Mouse (Mus musculus): ENCODE data around the gene D430041D05Rik. TPM values are rescaled to one million over a fixed set of nuclear protein-coding genes. Genes with fewer than 3 reads are reported as not detected.
"Not testable (repeated sequence)": the region's sequence is repeated elsewhere in the genome, so short reads cannot be mapped to it uniquely, and the experiment has no call there.

Gene D430041D05Rik
- total RNA-seq, 2 experiments from 2014 or later, result 88.8 to 99.4 TPM

GRCm38 (mm10) chr2:104128803-104129531 is 281.8 kb downstream of the D430041D05Rik start:
- DNase-seq (ENCODE audit: low spot score in 2 of 2), result no peak

DNA sequence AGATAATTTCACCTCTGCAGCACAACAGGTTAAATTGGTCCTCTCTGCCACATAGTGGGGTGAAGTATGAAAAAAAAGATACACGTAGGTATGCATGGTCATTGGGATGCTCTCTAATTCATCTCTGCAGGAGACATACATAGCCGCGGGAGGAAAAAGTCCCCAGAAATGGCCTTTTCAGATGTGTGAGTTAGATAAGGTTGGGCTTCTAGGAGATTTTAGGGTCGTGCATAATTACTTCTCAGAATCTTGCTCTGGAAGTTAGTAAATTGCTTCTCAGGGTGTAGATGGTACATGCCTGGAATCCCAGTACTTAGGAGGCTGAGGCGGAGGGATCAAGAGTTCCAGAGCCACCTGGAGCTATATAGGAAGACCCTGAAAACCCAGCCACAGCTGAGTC is 286.7 kb downstream of the D430041D05Rik start:
- DNase-seq (ENCODE audit: low spot score in 2 of 2), result no peak

DNA sequence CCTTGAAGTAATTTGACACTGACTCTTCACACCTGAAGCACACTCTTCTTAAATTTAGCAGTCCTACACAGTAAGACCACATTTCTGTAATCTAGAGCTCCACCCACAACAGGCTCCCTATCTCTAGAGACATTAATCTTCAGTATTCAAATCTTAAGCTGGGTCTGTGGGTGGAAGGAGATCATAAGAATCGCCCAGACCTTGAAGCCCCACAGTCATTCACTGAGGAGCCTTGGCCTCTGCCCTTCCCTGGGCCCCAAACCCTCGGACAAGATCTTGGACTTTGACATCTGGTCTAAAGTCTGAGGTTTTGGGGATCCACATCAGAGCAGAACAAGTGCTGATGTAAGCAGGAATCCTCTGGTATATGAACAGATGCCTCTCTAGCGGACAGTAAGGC is 287.3 kb downstream of the D430041D05Rik start:
- DNase-seq (ENCODE audit: low spot score in 2 of 2), result no peak

- peak; percentile 74 to 81 for DNase-seq (ENCODE audit: low spot score in 2 of 2)
Measured at GRCm38 (mm10) chr2:104122505-104123378, 288.1 kb downstream of the D430041D05Rik start, which contains the start of gene A930018P22Rik. Gene A930018P22Rik, plus strand, starts transcription at chr2:104122769.

DNA sequence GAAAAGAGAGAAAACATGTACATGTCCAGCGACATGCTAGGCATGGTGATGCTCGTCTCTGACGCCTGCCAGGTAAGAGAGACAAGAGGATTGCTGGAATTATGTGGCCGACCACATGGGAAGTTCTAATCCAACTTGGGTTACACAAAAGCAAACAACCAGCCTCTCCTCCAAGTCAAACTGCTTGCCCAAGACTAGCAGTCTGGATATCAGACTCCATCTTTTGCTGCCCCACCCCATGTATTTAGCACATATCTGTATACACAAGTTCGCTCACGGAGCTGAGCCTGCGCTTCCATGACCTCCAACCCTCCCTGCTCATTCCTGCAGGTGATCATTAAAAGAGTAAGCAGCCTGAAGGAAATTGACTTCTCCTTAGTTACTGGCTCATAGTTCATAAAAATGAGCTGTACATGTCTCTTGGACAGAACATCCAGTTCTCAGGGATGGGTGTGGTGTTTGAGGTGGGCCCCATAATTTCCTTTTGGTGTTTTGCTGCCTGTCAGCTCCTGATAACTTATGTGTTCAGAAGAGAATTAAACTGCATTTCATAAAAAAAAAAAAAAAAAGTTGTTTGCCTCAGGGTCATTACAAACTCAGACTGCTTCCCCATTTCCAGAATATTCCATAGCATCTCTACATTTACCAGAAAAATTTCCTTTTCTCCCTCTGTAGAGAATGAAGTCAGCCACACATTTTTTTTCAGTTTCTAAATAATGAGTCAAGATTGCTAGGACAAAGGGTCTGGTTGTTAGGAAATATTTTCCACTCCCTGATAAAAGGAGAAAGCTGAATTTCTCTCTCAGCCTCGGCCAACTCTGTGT is 288.9 kb downstream of the D430041D05Rik start:
- no peak for DNase-seq (ENCODE audit: low spot score in 2 of 2)

GRCm38 (mm10) chr2:104120312-104120711 is 290.5 kb downstream of the D430041D05Rik start:
- no peak for DNase-seq (ENCODE audit: low spot score in 2 of 2)

DNA sequence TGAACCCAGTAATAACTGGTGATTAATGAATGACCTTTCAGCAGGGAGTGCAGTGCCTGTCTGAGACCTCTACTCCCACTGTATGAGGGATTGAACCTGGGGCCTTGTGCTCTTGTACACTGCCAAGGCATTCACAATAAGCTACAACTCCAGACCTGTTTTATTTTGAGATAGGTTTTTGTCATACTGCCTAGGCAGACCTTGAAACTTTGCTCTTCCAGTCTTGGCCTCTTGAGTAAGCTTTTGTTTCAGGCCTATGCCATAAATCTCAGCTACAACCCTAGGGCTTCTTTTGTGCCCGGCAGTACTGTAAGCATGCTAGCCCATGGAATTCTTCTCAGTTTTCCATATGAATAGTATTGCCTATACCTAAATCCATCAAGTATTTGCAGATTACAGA is 291.7 kb downstream of the D430041D05Rik start:
- no peak for DNase-seq (ENCODE audit: low spot score in 2 of 2)

DNA sequence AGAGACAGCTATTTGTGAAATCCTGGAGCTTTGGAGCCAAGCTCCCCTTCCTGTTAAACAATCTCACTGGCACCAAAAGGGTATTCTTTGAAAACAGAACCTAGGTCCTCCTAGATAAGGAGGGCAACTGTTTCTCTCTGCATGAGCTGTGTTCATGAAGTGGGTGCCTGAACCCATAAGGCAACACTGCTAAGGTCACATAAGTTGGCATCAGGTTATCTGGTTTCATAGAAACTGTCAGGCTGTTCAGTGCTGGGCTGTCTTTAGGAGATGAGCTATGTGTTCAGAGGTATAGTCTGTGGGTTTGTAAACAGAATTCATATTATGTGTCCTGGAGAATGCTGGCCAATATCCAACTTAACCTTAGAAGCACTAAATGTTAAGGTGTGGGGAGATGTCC is 293.6 kb downstream of the D430041D05Rik start:
- DNase-seq (ENCODE audit: low spot score in 2 of 2), result not testable (repeated sequence)

DNA sequence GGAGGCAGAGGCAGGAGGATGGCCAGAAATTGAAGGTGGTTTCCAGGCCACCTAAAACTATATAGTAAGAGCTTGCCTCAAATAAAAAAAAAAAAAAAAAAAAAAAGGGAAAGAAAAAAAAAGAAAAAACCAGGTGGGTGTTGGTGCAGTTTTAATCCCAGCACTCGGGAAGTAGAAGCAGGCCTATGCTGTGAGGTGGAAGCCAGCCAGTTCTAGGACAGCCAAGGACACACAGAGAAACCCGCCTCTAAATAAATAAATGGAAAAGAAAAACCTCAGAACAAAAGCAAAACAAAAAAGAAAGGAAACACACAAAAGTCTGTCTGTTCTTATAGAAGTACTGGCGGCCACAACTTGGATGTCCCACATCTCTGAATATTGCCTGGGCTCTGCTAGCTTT is 295.9 kb downstream of the D430041D05Rik start:
- no peak for DNase-seq (ENCODE audit: low spot score in 2 of 2)

DNA sequence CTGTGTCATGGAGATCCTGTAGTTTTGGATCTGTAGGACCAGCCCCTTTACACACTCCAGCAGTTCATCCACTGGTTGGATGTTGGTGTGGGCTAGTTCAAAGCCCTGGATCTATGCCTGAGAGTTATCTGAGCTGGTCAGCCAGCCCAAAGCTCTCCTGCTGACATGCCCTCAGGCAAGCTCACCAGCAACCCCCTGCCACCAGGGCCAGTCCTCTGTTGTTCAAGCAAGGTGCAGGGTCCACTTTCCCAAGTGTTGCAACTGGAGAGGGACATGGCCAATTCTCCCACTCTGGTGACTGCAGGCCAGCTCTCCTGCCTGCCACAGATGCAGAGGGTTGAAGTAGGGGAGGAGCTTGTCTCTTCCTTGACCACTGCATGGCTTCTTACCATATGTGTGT is 297.2 kb downstream of the D430041D05Rik start:
- not testable (repeated sequence) for DNase-seq (ENCODE audit: low spot score in 2 of 2)

DNA sequence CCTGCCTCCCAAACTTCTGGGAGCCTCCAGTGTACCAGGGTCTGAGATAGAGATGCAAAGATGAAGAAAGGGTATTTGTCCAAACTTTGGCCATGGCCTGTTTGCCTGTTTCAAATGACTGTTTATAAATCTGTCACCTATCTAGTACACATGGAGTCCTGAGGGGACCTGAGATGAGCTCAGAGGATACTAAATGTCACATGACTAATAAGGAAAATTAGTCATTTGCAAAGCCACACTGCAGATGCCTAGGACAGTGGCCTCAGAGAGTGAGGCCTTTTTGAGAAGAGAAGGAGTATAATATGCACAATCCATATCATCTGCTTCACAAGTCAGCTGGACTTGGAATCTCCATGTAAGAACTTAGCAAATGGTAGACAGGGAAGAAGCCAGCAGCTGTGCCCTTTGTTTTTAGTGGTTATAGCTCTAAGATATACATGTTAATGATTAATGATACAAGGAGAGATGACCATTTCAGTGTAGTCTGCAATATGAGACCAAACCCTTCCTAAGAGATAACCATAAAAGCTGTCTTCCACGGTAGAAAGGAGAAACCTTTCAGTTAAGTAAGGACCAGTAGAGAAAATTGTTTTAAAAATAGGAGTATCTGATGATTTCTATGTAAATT is 299.5 kb downstream of the D430041D05Rik start:
- DNase-seq (ENCODE audit: low spot score in 2 of 2), result not testable (repeated sequence)

- DNase-seq (ENCODE audit: low spot score in 2 of 2), result no peak
Measured at GRCm38 (mm10) chr2:104110031-104110430, 300.8 kb downstream of the D430041D05Rik start.

- DNase-seq (ENCODE audit: low spot score in 2 of 2), result no peak
Measured at GRCm38 (mm10) chr2:104109528-104109927, 301.3 kb downstream of the D430041D05Rik start.

DNA sequence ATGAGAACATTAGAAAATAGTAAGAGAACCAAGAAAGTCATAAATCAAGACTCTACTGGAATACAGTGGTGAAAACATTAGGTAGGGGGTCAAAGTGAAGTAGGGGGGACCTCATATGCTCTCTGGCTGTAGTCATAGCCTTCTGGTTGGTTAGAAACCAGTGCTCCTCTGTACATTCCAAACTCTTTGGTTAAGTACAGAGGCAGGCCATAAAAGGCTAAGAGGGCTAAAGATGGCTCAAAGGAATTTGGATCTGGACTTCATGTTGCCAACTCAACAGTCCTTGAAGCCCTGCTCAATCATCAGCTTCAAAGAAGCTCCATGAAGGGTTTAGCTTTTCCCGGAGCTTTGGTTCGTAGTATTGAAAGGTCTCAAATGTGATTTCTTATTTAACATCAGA is 301.8 kb downstream of the D430041D05Rik start:
- not testable (repeated sequence) for DNase-seq (ENCODE audit: low spot score in 2 of 2)

DNA sequence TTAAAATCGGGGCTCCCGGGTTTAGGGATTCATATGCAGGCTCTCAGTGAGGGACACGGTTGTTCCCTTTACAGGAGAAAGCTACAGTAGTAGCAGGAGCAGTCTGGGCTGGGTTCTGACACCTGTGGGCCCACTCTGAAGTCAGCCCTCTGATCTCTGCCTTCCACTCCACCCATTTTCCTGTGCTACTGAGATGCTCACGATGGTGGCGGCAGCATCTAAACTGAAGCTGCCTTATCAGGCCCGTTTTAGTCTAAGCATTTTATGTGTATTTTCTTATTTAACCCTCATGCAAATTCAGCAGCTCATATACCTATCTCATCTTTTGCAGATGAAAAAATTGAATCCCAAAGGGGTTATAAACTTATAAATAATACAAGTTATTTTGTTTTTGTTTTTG is 306.0 kb downstream of the D430041D05Rik start:
- DNase-seq (ENCODE audit: low spot score in 2 of 2), result no peak

- DNase-seq (ENCODE audit: low spot score in 2 of 2), result no peak
Measured at GRCm38 (mm10) chr2:104099946-104100345, 310.9 kb downstream of the D430041D05Rik start.

DNA sequence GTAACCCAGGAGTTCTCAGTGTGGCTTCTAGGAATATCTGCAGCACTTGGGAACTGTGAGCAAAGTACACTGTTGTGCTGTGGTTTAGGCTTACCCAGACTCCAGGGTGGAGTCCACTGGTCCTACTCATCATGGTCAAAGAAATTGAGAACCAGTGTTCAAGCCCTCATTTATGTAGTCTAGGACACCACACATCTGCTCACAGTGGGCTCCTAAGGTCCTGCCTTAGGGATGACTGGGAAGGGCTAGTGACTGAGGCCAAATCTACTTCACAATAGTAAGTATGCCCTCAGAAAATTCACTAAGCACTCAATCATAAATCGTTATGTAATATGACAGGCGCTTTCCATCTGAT is 311.6 kb downstream of the D430041D05Rik start:
- DNase-seq (ENCODE audit: low spot score in 2 of 2), result no peak

DNA sequence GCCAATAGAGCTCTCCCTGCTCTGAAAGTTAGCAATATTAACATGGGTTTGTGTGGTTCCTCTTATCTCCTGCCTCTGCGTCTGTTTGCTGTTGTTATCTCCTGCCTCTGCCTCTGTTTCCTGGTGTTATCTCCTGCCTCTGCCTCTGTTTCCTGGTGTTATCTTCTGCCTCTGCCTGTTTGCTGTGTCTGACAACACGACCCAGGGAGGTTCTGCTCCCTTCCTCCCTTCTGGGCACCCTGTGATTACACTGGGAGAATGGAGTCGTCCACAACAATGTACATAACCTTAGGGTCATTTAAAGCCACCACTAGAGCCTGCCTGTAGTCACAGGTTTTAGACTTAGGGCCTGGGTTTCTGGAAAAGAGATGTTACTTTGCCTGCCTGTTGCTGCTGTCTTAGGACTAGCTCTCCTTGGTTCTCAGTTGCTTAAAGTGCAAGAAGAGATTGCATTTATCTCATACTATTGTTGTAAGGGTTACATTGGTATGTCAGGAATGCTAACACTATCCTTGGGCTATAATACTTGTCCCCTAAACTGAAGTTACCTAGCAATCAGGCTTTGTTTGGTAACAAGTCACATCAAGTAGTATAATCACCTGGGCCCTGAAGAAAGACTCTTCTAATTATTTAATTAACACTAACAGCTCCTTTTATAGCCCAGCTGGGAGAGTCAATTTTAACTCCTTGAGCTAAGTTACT is 312.1 kb downstream of the D430041D05Rik start:
- DNase-seq (ENCODE audit: low spot score in 2 of 2), result no peak

DNA sequence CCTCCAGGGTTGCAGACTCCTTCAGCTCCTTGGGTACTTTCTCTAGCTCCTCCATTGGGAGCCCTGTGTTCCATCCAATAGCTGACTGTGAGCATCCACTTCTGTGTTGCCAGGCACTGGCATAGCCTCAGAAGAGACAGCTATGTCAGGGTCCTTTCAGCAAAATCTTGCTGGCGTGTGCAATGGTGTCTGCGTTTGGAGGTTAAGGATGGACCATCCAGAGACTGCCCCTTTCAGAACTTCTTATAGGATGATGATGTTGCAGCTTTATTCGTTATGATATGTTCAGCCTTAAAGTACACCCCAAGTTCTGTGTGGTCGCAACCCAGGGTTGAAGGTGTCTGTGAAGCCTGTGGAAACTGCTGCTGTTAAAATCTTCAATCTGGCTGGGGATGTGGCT is 313.4 kb downstream of the D430041D05Rik start:
- DNase-seq (ENCODE audit: low spot score in 2 of 2), result not testable (repeated sequence)

DNA sequence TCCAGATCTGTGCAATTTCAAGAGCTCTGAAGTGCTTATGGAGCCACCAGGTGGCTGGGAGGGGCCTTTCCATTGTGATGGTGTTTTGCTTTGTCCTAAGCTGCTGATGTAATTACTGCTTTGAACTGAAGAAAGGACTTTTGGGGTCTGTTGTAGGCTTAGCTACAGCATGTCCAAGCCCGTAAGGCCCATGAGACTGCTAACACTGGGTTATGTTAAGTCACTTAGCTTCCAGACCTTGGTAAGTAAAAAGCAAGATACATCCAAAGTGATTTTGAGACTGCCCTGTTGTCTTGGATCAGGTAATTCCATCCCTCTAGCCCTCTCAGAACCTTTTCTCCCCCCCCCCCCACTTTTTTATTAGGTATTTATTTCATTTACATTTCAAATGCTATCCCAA is 314.0 kb downstream of the D430041D05Rik start:
- DNase-seq (ENCODE audit: low spot score in 2 of 2), result not testable (repeated sequence)
